Comparison of ENCODE assay signal across 15 mouse cellular contexts in the genomic region with DNA sequence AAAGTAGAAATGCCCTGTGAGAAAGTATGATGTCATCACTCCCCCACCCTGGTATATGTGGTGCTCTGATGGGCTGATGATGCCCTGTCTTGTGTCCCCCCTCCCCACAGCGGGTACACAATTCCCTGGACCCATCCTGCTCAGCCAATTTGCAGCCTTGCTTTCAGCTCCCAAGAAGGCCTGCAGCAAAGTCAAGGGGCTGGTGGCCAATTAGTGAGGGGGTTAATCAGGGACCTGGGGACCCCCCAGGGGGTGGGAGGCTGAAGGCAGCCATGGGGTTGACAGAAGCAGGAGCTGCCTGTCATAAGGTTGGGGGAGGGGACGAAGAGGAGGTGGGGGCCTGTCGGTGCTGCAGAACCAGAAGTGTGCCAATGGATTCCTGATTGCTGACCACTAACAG. TPM values are rescaled to one million over a fixed set of nuclear protein-coding genes. Genes with fewer than 3 reads are reported as not detected.
"Had no signal": no experiment of that assay in that cellular context is flagged by ENCODE, and none has a peak within 500 bp of the region (broad histone marks: within the 10 kb centered on the region; RNA-seq: fewer than 3 reads in every experiment).

No protein-coding gene starts in this region.

- H3K36me3 ChIP-seq: kidney, embryonic 15.5 days; limb, embryonic 10.5 days; liver, embryonic 15.5 days; midbrain, embryonic 10.5 days; midbrain, embryonic 15.5 days; neural tube, embryonic 15.5 days; stomach, embryonic 15.5 days had no signal

- H3K27me3 ChIP-seq: kidney, embryonic 15.5 days; midbrain, embryonic 15.5 days; neural tube, embryonic 15.5 days; stomach, embryonic 15.5 days had no signal

- H3K27ac ChIP-seq: liver, embryonic 15.5 days had no signal

- ATAC-seq: lung, postnatal 0 days; midbrain, embryonic 15.5 days had no signal

- H3K4me3 ChIP-seq: kidney, embryonic 15.5 days; limb, embryonic 10.5 days; liver, embryonic 15.5 days; midbrain, embryonic 10.5 days; midbrain, embryonic 15.5 days; neural tube, embryonic 15.5 days; stomach, embryonic 15.5 days had no signal

- H3K4me2 ChIP-seq: kidney, embryonic 15.5 days; liver, embryonic 11.5 days; liver, embryonic 15.5 days; midbrain, embryonic 15.5 days; neural tube, embryonic 15.5 days; stomach, embryonic 15.5 days had no signal

- H3K9ac ChIP-seq: kidney, embryonic 15.5 days; liver, embryonic 15.5 days; midbrain, embryonic 15.5 days; neural tube, embryonic 15.5 days; stomach, embryonic 15.5 days had no signal

- DNase-seq: kidney, postnatal 14 days; lung, adult 2 months; lung, postnatal 36 days; thymus, adult 2 months; thymus, postnatal 25 days had no signal

- H3K9me3 ChIP-seq: kidney, embryonic 15.5 days; limb, embryonic 10.5 days; liver, embryonic 15.5 days; midbrain, embryonic 10.5 days; midbrain, embryonic 15.5 days; neural tube, embryonic 15.5 days; stomach, embryonic 15.5 days had no signal

RNA-seq across cellular contexts. Expression of gene Cd164l2, which starts 8.3 kb away (rescaled TPM):
- total RNA-seq: megakaryocyte, adult 5-6 weeks had no signal
- polyA plus RNA-seq: liver, embryonic 15.5 days had no signal

RNA-seq across cellular contexts. Expression of gene Gpr3, which starts 8.7 kb away (rescaled TPM):
- total RNA-seq: megakaryocyte, adult 5-6 weeks had no signal
- polyA plus RNA-seq: liver, embryonic 11.5 days; liver, embryonic 15.5 days; lung, postnatal 0 days; thymus, adult 2 months had no signal
